Mouse (Mus musculus) midbrain, postnatal 0 days (tissue): ENCODE measurements around the gene Anpep. TPM values are rescaled to one million over a fixed set of nuclear protein-coding genes. Genes with fewer than 3 reads are reported as not detected.

ENCODE experiments used
- ATAC-seq: fragments of 200-750 bp; cut with Nextera tagmentation; 2 replicates; pipeline ENCODE4 v1.8.0; 2017; ENCODE audit warnings: moderate number of reproducible peaks, mild to moderate bottlenecking, moderate TSS enrichment, moderate library complexity; ENCODE audit not compliant: low FRiP score
- DNase-seq: peaks from one replicate; pipeline ENCODE4 v3.0.0-alpha.2; 2015; ENCODE audit warnings: low spot score
- H3K27ac ChIP-seq: fragments of 300-500 bp; sonication (generic); 2 replicates; pipeline ENCODE4 v1.5.1; 2014; ENCODE audit warnings: low read depth, mild to moderate bottlenecking, low read length, mixed read lengths
- H3K27me3 ChIP-seq: fragments of 300-500 bp; sonication (generic); 2 replicates; pipeline ENCODE4 v1.6.1; 2014; ENCODE audit warnings: low read length, control low read depth, mixed read lengths; ENCODE audit not compliant: insufficient read depth
- H3K36me3 ChIP-seq: fragments of 300-500 bp; sonication (generic); 2 replicates; pipeline ENCODE4 v1.6.1; 2014; ENCODE audit warnings: low read length, control low read depth, mixed read lengths; ENCODE audit not compliant: insufficient read depth
- H3K4me1 ChIP-seq: fragments of 300-500 bp; sonication (generic); 2 replicates; pipeline ENCODE4 v1.6.1; 2014; ENCODE audit warnings: mild to moderate bottlenecking, control low read depth, antibody characterized with exemption, low read length, mixed read lengths; ENCODE audit not compliant: insufficient read depth
- H3K4me2 ChIP-seq: fragments of 300-500 bp; sonication (generic); 2 replicates; pipeline ENCODE4 v1.6.1; 2014; ENCODE audit warnings: low read depth, mild to moderate bottlenecking, low read length, mixed read lengths; ENCODE audit not compliant: poor library complexity, severe bottlenecking
- H3K4me3 ChIP-seq: fragments of 300-500 bp; sonication (generic); 2 replicates; pipeline ENCODE4 v1.5.1; 2014; ENCODE audit warnings: low read depth, mild to moderate bottlenecking, low read length, moderate library complexity
- H3K9ac ChIP-seq: fragments of 300-500 bp; sonication (generic); replicated peaks from 2 replicates; pipeline ENCODE4 v1.6.1; 2014; ENCODE audit warnings: mild to moderate bottlenecking, low read length, moderate library complexity, mixed read lengths; ENCODE audit not compliant: poor library complexity, severe bottlenecking
- H3K9me3 ChIP-seq: fragments of 300-500 bp; sonication (generic); 2 replicates; pipeline ENCODE4 v1.6.1; 2016; ENCODE audit warnings: low read length, control low read depth
- CTCF ChIP-seq: IDR thresholded peaks from 2 replicates; pipeline ENCODE4 v1.5.1; 2016; ENCODE audit warnings: antibody characterized with exemption, mild to moderate bottlenecking
- WGBS: fragments of 180-500 bp; shearing (Covaris S2); extraction: QIAGEN DNeasy Blood & Tissue Kit; methylation state at CpG from one replicate; pipeline ENCODE4 v1.1.7; 2014; 5-methylcytosine and 5-hydroxymethylcytosine counted together
- polyA plus RNA-seq: library from polyadenylated mRNA; unstranded; fragments of >200 nt; fragmentation: Nextera tagmentation; extraction: Ambion mirVana; gene quantifications from 2 replicates; pipeline ENCODE4 v1.2.1, GENCODE M21; 2015
- total RNA-seq: library from RNA; depleted of rRNA; stranded (reverse); fragments of >200 nt; gene quantifications from 2 replicates; pipeline ENCODE4 v1.2.3, GENCODE M21; 2014

The Anpep gene
- total and polyA plus RNA-seq, 2 experiments from 2014 or later = 5.1 to 11.2 TPM

DNA sequence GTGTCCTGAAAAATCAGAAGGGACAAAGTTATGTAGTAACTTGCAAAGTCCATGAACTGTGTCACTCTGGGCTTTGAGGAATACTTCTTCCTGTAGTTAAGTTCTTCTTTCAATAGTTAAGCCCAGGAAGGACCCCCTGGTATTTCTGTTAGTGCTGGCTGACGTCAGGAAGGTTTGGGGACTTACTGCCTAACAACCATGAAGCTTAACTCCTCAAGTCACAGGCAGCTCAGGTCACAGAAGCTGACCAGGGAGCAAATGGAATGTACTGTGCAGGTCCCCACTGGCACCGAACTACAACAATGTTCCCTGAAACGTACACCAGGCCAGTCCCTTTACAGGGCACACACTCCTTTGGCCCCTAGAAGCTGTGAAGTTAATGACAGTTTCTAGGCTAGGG is 34.4 kb upstream of the Anpep start:
- Histone ChIP-seq H3K4me3 (no peak overlapping the region), H3K27me3 (no peaks in the 10 kb centered on the region), H3K4me1 (no peaks in the 10 kb centered on the region), H3K4me2 (no peak overlapping the region), H3K9me3 (no peaks in the 10 kb centered on the region), H3K27ac (no peak overlapping the region), H3K36me3 (peaks cover 17% of the 10 kb centered on the region; the same call in 1 of the 2 replicates), H3K9ac (no peak overlapping the region)
- no peak for TF ChIP-seq CTCF
- WGBS = 76% methylated on average over 3 of the region's 3 CpGs
- ATAC-seq (no peak), DNase-seq (no peak)

DNA sequence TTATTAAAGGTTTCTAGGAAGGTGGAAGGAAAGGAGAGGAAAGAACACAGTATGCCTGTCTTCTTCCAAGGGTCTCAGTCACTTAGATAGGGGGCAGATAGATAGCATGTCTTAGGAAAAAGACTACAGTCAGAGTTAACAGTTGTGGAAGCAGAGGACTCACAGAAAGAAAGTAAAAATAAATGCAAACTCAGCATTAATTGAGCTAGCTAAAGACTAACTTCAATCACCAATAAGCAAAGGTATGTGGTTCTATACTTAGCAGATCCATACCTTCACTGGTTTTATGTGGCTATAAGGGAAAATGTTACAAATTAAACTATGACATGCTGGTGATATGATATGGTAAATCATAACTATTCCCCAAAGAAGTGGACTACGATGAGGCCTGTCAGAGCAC is 33.9 kb upstream of the Anpep start:
- DNase-seq (no peak), ATAC-seq (no peak)
- H3K4me2 ChIP-seq = no peak overlapping the region
- H3K27me3 ChIP-seq = no peaks in the 10 kb centered on the region
- no peak overlapping the region for H3K9ac ChIP-seq
- peaks cover 15% of the 10 kb centered on the region; the same call in 1 of the 2 replicates for H3K36me3 ChIP-seq
- H3K27ac ChIP-seq = no peak overlapping the region
- no peaks in the 10 kb centered on the region for H3K9me3 ChIP-seq
- no peaks in the 10 kb centered on the region for H3K4me1 ChIP-seq
- TF ChIP-seq CTCF = no peak
- WGBS = 97% methylated on average over 1 of the region's 1 CpGs
- no peak overlapping the region for H3K4me3 ChIP-seq

GRCm38 (mm10) chr7:79892576-79893428 is 31.9 kb upstream of the Anpep start:
- H3K36me3 ChIP-seq = peaks cover 9% of the 10 kb centered on the region; the same call in 1 of the 2 replicates
- H3K4me1 ChIP-seq = no peaks in the 10 kb centered on the region
- no peak overlapping the region for H3K4me3 ChIP-seq
- no peak for TF ChIP-seq CTCF
- 95% methylated on average over 6 of the region's 6 CpGs for WGBS
- DNase-seq = no peak
- H3K27me3 ChIP-seq = no peaks in the 10 kb centered on the region
- no peak for ATAC-seq
- no peaks in the 10 kb centered on the region for H3K9me3 ChIP-seq
- H3K4me2 ChIP-seq = no peak overlapping the region
- no peak overlapping the region for H3K9ac ChIP-seq
- H3K27ac ChIP-seq = no peak overlapping the region

- Histone ChIP-seq H3K27me3 (no peaks in the 10 kb centered on the region), H3K9ac (no peak overlapping the region), H3K4me1 (no peaks in the 10 kb centered on the region), H3K27ac (no peak overlapping the region), H3K36me3 (peaks cover 6% of the 10 kb centered on the region; the same call in 1 of the 2 replicates), H3K4me2 (no peak overlapping the region), H3K9me3 (no peaks in the 10 kb centered on the region), H3K4me3 (no peak overlapping the region)
- DNase-seq (no peak), ATAC-seq (no peak)
- no peak for TF ChIP-seq CTCF
- 86% methylated on average over 15 of the region's 15 CpGs for WGBS
These were observed 29.8 kb upstream of the Anpep start for GRCm38 (mm10) chr7:79890436-79891221.

- no peak overlapping the region for H3K9ac ChIP-seq
- TF ChIP-seq CTCF = no peak
- H3K4me1 ChIP-seq = no peaks in the 10 kb centered on the region
- H3K27me3 ChIP-seq = no peaks in the 10 kb centered on the region
- 92% methylated on average over 9 of the region's 9 CpGs for whole genome bisulfite sequencing
- no peak overlapping the region for H3K4me2 ChIP-seq
- no peaks in the 10 kb centered on the region for H3K9me3 ChIP-seq
- H3K4me3 ChIP-seq = no peak overlapping the region
- no peak overlapping the region for H3K27ac ChIP-seq
- H3K36me3 ChIP-seq = peaks cover 9% of the 10 kb centered on the region; the same call in 1 of the 2 replicates
- no peak for ATAC-seq
- DNase-seq = no peak
These were observed 27.7 kb upstream of the Anpep start for GRCm38 (mm10) chr7:79888603-79889002.
